Mouse (Mus musculus) myocyte (in vitro differentiated cells): Measurements from ENCODE around the gene Jdp2.

Source experiments
- CEBPB ChIP-seq: IDR thresholded peaks from 2 replicates; pipeline ENCODE4 v1.6.1; 2011; ENCODE audit warnings: mild to moderate bottlenecking, moderate library complexity; ENCODE audit not compliant: poor library complexity, insufficient read depth, severe bottlenecking
- E2F4 ChIP-seq: IDR thresholded peaks from one replicate; pipeline ENCODE4 v1.6.1; 2011; ENCODE audit warnings: mild to moderate bottlenecking, control low read depth, moderate library complexity; ENCODE audit not compliant: insufficient read depth
- MAX ChIP-seq: IDR thresholded peaks from one replicate; pipeline ENCODE4 v1.6.1; 2011; ENCODE audit warnings: low read depth, mild to moderate bottlenecking, control low read depth
- MYOD1 ChIP-seq, 3 experiments: IDR thresholded peaks; one replicate each; pipeline ENCODE4 v1.6.1; 2011; ENCODE audit warnings: control low read depth in 2 of 3, low read depth in 2 of 3, mild to moderate bottlenecking in 2 of 3, moderate library complexity in 1 of 3; ENCODE audit not compliant: insufficient read length in 2 of 3, control insufficient read depth in 1 of 3
- MYOG ChIP-seq, 3 experiments: IDR thresholded peaks; one replicate each; pipeline ENCODE4 v1.6.1; 2011; ENCODE audit warnings: control low read depth in 2 of 3, low read depth in 2 of 3, mild to moderate bottlenecking in 2 of 3; ENCODE audit not compliant: insufficient read length in 2 of 3, control insufficient read depth in 1 of 3, insufficient read depth in 1 of 3
- POLR2A ChIP-seq: IDR thresholded peaks from one replicate; pipeline ENCODE4 v1.6.1; 2011; ENCODE audit warnings: low read depth, mild to moderate bottlenecking, control low read depth, moderate library complexity; ENCODE audit not compliant: insufficient read length
- POLR2AphosphoS2 ChIP-seq: IDR thresholded peaks from one replicate; pipeline ENCODE4 v1.6.1; 2011; ENCODE audit warnings: low read depth, control low read depth; ENCODE audit not compliant: insufficient read length
- REST ChIP-seq: IDR thresholded peaks from one replicate; pipeline ENCODE4 v1.6.1; 2011; ENCODE audit warnings: mild to moderate bottlenecking, control low read depth, moderate library complexity; ENCODE audit not compliant: insufficient read depth, insufficient read length
- TCF12 ChIP-seq: IDR thresholded peaks from one replicate; pipeline ENCODE4 v1.6.1; 2011; ENCODE audit warnings: mild to moderate bottlenecking, control low read depth; ENCODE audit not compliant: poor library complexity, insufficient read depth, severe bottlenecking
- USF1 ChIP-seq: IDR thresholded peaks from one replicate; pipeline ENCODE4 v1.6.1; 2011; ENCODE audit warnings: low read depth, mild to moderate bottlenecking, control low read depth, moderate library complexity

DNA sequence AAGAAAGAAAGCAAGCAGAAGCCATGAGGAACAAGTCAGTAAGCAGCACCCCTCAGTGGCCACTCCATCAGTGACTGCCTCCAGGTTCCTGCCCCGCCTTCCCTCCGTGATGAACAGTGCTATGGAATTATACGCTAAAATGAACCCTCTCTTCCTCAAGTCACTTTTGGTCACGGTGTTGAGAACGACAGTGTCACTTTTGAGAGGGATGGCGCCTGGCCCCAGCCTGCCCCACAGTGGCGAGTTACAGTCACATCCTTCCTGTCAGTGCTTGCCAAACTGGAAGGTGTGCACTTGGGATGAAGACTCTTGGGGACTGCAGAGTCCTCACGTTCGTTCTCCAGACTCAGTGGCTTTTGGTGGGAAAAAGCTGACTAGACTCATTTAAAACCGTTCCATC is 48.5 kb downstream of the Jdp2 start:
- TF ChIP-seq POLR2A (no peak), E2F4 (no peak), POLR2AphosphoS2 (peak; percentile 62), USF1 (no peak), MYOG (IDR thresholded peaks at IDR 0.05; ENCODE audit: control insufficient read depth in 1 of 3, insufficient read depth in 1 of 3, insufficient read length in 2 of 3, low read depth in 2 of 3) (no peak), MAX (no peak), REST (no peak), MYOD1 (IDR thresholded peaks at IDR 0.05; ENCODE audit: control insufficient read depth in 1 of 3, insufficient read length in 2 of 3, low read depth in 2 of 3) (no peak), CEBPB (no peak), TCF12 (no peak)
